8 mouse cellular contexts compared by ENCODE assay signal in genomic region chr4:116221996-116222842, GRCm38 (mm10). TPM values are rescaled to one million over a fixed set of nuclear protein-coding genes. Genes with fewer than 3 reads are reported as not detected.
DNase-seq lines count a peak whose midpoint lies in the region; ATAC-seq and TF ChIP-seq lines count a peak whose summit lies in the region.

No protein-coding gene starts in this region.

- no peaks in the 10 kb centered on the region for H3K9me3 ChIP-seq in E14TG2a.4 (ENCODE audit: low read length)
- H3K9me3 ChIP-seq in kidney, embryonic 15.5 days (replicated peaks) = no peaks in the 10 kb centered on the region
- no peaks in the 10 kb centered on the region for H3K9me3 ChIP-seq in liver, postnatal 0 days (ENCODE audit: low read length)

- DNase-seq in 416B (ENCODE audit: low read depth) = peak; percentile 14
- peak; percentile 52 for DNase-seq in cerebellum, adult 8-10 months
- DNase-seq in frontal cortex, postnatal 36 days (ENCODE audit: low spot score in 2 of 2) = peak; percentile 30 to 37
- no peak for DNase-seq in liver, postnatal 0 days
- peak; percentile 31 to 40 for DNase-seq in right cerebral cortex, postnatal 10 days (ENCODE audit: low spot score in 2 of 2)
- DNase-seq in ovary, postnatal 10 days (ENCODE audit: low spot score) = no peak

- peak overlapping the region; percentile 99 for H3K27ac ChIP-seq in kidney, embryonic 15.5 days
- peak overlapping the region; percentile 81 for H3K27ac ChIP-seq in liver, postnatal 0 days (ENCODE audit: low read depth)

- under 1% methylated on average over 23 of the region's 23 CpGs for WGBS in kidney, embryonic 15.5 days
- WGBS in liver, postnatal 0 days (ENCODE audit: insufficient replicate concordance) = 1% methylated on average over 23 of the region's 23 CpGs

- no peak for TF ChIP-seq CTCF in E14TG2a.4 (conservative IDR thresholded peaks at IDR 0.05; ENCODE audit: low read length)
- no peak for TF ChIP-seq CTCF in liver, postnatal 0 days (IDR thresholded peaks at IDR 0.05; ENCODE audit: low read depth)

- no peak for TF ChIP-seq EP300 in liver, postnatal 0 days (IDR thresholded peaks at IDR 0.05; ENCODE audit: low read depth)

- H3K4me3 ChIP-seq in E14TG2a.4 (replicated peaks; ENCODE audit: low read length) = peak overlapping the region; percentile 94
- peak overlapping the region; percentile 81 for H3K4me3 ChIP-seq in kidney, embryonic 15.5 days (replicated peaks)
- peak overlapping the region; percentile 73 for H3K4me3 ChIP-seq in liver, postnatal 0 days (ENCODE audit: low read depth, low read length)

- no peaks in the 10 kb centered on the region for H3K36me3 ChIP-seq in E14TG2a.4 (ENCODE audit: insufficient read depth, low read length)
- H3K36me3 ChIP-seq in kidney, embryonic 15.5 days = no peaks in the 10 kb centered on the region
- H3K36me3 ChIP-seq in liver, postnatal 0 days (replicated peaks; ENCODE audit: insufficient read depth, low read length) = no peaks in the 10 kb centered on the region

- H3K4me1 ChIP-seq in E14TG2a.4 (replicated peaks; ENCODE audit: low read depth, low read length) = peaks cover 19% of the 10 kb centered on the region
- peaks cover 14% of the 10 kb centered on the region for H3K4me1 ChIP-seq in kidney, embryonic 15.5 days
- H3K4me1 ChIP-seq in liver, postnatal 0 days (ENCODE audit: insufficient read depth) = peaks cover 6% of the 10 kb centered on the region; the same call in 1 of the 2 replicates

- H3K9ac ChIP-seq in kidney, embryonic 15.5 days = peak overlapping the region; percentile 85
- peak overlapping the region; percentile 71 for H3K9ac ChIP-seq in liver, postnatal 0 days (replicated peaks)

- H3K4me2 ChIP-seq in kidney, embryonic 15.5 days = peak overlapping the region; percentile 65
- peak overlapping the region; percentile 96 for H3K4me2 ChIP-seq in liver, postnatal 0 days (ENCODE audit: low read depth, low read length)

- ATAC-seq in kidney, embryonic 15.5 days (replicated peaks; ENCODE audit: low FRiP score) = no peak
- ATAC-seq in liver, postnatal 0 days = no peak

- H3K27me3 ChIP-seq in E14TG2a.4 (ENCODE audit: insufficient read depth, low read length) = peaks cover 6% of the 10 kb centered on the region
- no peaks in the 10 kb centered on the region for H3K27me3 ChIP-seq in kidney, embryonic 15.5 days
- H3K27me3 ChIP-seq in liver, postnatal 0 days (ENCODE audit: insufficient read depth, low read length) = peaks cover 16% of the 10 kb centered on the region; the same call in 1 of the 2 replicates

RNA-seq across cellular contexts. Expression of gene Pik3r3, which starts 0.8 kb away (rescaled TPM):
- 21.3 and 21.6 TPM in 2 replicates for polyA plus RNA-seq in kidney, embryonic 15.5 days (2015; fragmentation: Nextera tagmentation; extraction: Ambion mirVana)
- polyA plus RNA-seq in liver, postnatal 0 days (2015; fragmentation: Nextera tagmentation; extraction: Ambion mirVana) = 0.30 and 0.46 TPM in 2 replicates

RNA-seq across cellular contexts. Expression of gene Gm49337, which starts 49.0 kb away (rescaled TPM):
- polyA plus RNA-seq in kidney, embryonic 15.5 days (2015; fragmentation: Nextera tagmentation; extraction: Ambion mirVana) = not detected in 2 replicates
- polyA plus RNA-seq in liver, postnatal 0 days (2015; fragmentation: Nextera tagmentation; extraction: Ambion mirVana) = not detected in 2 replicates

RNA-seq across cellular contexts. Expression of gene 1700042G07Rik, which starts 49.0 kb away (rescaled TPM):
- polyA plus RNA-seq in kidney, embryonic 15.5 days (2015; fragmentation: Nextera tagmentation; extraction: Ambion mirVana) = not detected in 2 replicates
- not detected in 2 replicates for polyA plus RNA-seq in liver, postnatal 0 days (2015; fragmentation: Nextera tagmentation; extraction: Ambion mirVana)

RNA-seq across cellular contexts. Expression of gene Tspan1, which starts 54.8 kb away (rescaled TPM):
- 2.1 and 6.4 TPM in 2 replicates for polyA plus RNA-seq in kidney, embryonic 15.5 days (2015; fragmentation: Nextera tagmentation; extraction: Ambion mirVana)
- polyA plus RNA-seq in liver, postnatal 0 days (2015; fragmentation: Nextera tagmentation; extraction: Ambion mirVana) = 0.08 TPM in 1 of 2 replicates, not detected in the other

Comparison
In these comparisons a context has a peak if more than half of its experiments do, and no peak if none do; other contexts are left out.
1. DNase-seq: peak in 416B (single experiment), cerebellum, adult 8-10 months (single experiment), frontal cortex, postnatal 36 days (2 of 2) and right cerebral cortex, postnatal 10 days (2 of 2); none in liver, postnatal 0 days (single experiment) and ovary, postnatal 10 days (single experiment).
2. RNA of gene Pik3r3, which starts 0.8 kb away (polyA plus RNA-seq): 21.3 to 21.6 TPM in kidney, embryonic 15.5 days; 0.30 to 0.46 TPM in liver, postnatal 0 days; every median in the first group is over 10 times any median in the second.
3. Peak in every context shown above with its lines, with median percentiles within 50 percentile points of each other: H3K4me3 ChIP-seq.